Mouse (Mus musculus): ENCODE measurements at regions not wholly inside any gene's neighbourhood (a gene's known extent, or its start where the extent isn't known, plus 50 kb on each side); places are given as distances from the start of the nearest gene placed in this dataset.

DNA sequence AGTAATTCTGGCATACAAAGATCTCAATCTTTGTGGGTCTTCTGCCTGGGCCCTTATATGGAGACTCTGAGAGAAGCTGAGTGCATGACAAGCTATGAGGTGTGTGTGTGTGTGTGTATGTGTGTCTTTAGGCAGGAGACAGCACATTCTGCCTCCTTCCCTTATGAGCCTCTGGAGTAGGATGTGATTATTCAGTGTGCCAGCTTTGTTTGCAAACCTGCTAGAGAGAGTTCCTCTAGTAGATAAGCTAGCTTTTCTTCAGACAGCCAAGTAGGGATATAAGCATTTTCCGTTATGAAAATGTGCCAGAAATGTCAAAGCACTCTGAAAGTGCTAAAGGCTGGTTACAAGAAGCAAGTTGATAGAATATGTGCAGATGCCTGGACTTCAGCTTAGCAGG, 270.9 kb upstream of the Mmadhc start:
- ATAC-seq (ENCODE audit: poor library complexity, severe bottlenecking): no peak

GRCm38 (mm10) chr2:50554031-50554430, 257.4 kb upstream of the Mmadhc start:
- ATAC-seq (ENCODE audit: poor library complexity, severe bottlenecking): no peak

GRCm38 (mm10) chr2:50552437-50552836, 255.8 kb upstream of the Mmadhc start:
- ATAC-seq (ENCODE audit: poor library complexity, severe bottlenecking): peak; percentile 98

- no peak for ATAC-seq (ENCODE audit: poor library complexity, severe bottlenecking)
Measured at GRCm38 (mm10) chr2:50549871-50550270, 253.3 kb upstream of the Mmadhc start.

DNA sequence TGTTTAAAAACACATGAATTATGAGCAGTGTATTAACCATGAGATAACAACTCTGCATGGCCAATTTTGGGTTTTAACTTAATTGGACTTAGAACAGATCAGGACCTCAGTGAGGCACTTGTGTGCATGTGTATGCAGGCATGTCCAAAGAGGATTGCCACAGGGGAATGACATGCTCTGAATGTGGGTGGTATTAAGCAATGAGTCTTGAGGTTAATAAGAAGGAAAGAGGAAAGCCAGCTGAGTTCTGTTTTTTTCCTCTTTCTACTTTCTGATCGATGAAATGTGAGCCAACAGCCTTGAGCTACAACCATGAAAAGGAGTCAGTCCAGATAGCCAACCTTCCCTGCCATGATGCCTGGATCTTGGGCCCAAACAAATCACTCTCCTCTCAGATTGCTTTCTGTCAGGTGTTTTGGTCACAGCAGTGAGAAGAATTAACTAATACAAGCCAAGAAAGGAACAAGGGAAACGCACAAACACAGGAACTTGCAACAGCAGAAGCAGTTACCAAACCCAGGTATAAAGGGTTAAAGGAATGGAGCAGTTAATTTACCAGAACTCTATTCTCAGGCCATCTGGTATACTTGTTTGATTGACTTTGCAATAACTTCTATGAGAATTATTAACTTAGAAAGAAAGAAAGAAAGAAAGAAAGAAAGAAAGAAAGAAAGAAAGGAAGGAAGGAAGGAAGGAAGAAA, 243.3 kb upstream of the Mmadhc start:
- ATAC-seq (ENCODE audit: poor library complexity, severe bottlenecking): peak; percentile 99

DNA sequence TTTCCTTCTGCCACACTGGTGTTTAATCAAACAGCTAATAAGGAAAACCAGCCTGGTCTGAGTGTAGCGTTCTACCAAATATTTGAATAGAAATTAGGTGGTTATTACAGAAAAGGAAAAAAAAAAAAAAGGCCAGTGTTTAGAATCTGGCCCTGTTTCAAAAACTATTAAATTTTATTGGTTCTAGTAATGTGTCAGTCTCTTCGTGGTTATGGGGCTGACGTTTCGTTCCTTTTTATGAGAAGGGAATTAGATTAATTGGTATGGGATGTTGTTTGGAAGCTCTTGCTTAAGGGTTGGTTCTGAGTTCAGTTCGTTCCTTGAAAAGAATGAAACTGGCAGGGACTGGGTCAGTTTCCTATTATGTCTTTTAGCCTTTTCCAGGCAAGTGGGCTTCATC, 241.5 kb upstream of the Mmadhc start:
- no peak for ATAC-seq (ENCODE audit: poor library complexity, severe bottlenecking)

GRCm38 (mm10) chr2:50535085-50535878, 238.7 kb upstream of the Mmadhc start:
- ATAC-seq (ENCODE audit: poor library complexity, severe bottlenecking): no peak

DNA sequence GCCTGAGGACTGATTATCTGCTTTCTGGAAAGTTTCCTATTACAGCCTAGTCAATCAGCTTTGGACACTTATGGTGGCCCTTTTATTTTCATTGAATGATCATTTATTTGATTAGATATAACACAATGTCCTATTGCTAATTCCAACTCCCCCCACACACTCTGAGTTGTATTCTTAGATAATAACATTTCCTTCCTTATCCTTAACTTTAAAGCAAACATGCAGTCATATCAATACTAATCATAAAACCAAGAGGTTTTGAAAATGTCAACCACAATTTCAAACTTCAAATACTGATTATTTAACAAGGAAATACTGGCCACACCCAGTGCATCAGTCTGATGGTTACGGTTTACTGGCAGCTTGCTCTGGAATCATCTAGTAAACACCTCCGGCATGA, 237.1 kb upstream of the Mmadhc start:
- ATAC-seq (ENCODE audit: poor library complexity, severe bottlenecking): no peak

- ATAC-seq (ENCODE audit: poor library complexity, severe bottlenecking): no peak
Measured at GRCm38 (mm10) chr2:50527425-50527824, 230.8 kb upstream of the Mmadhc start.

DNA sequence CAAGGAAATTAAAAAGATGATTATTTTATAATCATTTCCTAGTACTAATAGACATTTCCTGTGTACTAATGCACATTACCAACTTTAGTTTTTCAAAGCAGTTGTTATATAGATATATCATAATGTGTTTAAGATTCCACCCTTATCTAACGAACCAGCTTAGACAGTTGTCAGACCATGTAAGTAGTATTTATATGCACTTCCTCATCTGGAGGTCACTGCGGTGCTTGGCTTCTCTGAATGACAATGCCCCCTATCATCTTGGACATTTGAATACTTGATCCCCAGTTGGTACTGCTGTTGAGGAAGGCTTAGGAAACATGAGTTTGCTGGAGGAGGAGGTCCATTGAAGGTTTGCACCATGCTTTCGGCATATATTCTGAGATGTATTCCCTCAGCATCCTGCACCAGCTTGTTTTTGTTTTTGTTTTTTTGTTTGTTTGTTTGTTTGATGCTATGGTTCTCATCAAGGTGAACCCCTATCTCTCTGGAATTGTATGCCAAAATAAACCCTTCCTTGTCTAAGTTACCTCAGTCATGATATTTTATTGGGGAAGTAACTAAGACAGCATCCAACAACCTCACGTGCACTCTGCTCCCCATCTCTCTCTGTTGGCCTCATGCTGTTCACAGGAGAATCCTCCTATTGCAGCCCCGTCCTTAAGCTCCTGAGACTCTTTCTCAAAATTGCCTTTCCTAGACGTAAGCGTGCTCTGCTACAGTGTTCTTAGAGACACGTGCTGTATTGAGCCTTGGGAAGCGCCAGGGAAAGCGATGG, 228.4 kb upstream of the Mmadhc start:
- no peak for ATAC-seq (ENCODE audit: poor library complexity, severe bottlenecking)

- no peak for ATAC-seq (ENCODE audit: poor library complexity, severe bottlenecking)
Measured at GRCm38 (mm10) chr2:50520169-50520568, 223.6 kb upstream of the Mmadhc start.

GRCm38 (mm10) chr2:50519129-50519504, 222.5 kb upstream of the Mmadhc start:
- peak; percentile 82 for ATAC-seq (ENCODE audit: poor library complexity, severe bottlenecking)

GRCm38 (mm10) chr2:50518371-50519128, 221.9 kb upstream of the Mmadhc start:
- peak; percentile 95 for ATAC-seq (ENCODE audit: poor library complexity, severe bottlenecking)

DNA sequence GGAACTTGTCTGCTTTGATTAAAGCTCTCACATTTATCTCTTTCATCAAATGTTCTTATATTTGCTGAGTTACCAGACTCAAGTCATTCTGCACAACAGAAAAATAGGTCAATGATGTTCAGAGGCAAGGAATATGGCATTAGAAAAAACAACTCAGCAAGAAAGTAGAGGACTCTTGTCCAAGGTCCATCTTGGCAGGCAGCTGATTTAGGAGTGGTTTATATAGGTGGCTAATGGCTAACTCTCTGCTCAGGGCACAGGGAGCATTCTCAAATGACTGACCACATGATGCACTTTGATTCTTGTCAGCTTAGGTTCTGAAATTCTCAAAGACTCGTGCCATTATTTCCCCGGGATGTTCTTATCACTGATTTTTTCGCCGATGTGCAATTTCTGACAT, 216.7 kb upstream of the Mmadhc start:
- ATAC-seq (ENCODE audit: poor library complexity, severe bottlenecking): no peak

GRCm38 (mm10) chr2:50498713-50499112, 202.1 kb upstream of the Mmadhc start:
- ATAC-seq (ENCODE audit: poor library complexity, severe bottlenecking): no peak

DNA sequence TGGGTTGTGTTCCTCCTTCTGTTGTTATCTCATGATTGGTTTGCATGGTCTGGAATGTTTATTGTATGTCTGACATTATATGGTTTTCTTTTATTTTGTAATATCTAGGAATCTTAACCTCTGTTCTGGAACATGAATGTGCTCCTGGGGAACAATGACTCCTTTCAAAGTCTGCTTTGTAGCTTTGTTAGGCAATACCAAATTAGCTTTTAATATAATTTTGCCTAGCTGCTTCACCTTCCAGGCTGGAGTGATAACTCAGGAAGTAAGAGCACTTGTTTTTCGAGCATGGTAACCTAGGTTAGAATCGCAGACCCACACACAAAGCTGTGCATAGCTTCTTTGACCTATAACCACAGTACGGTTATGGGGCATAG, 199.4 kb upstream of the Mmadhc start:
- ATAC-seq (ENCODE audit: poor library complexity, severe bottlenecking): no peak

GRCm38 (mm10) chr2:50495141-50496056, 198.8 kb upstream of the Mmadhc start:
- no peak for ATAC-seq (ENCODE audit: poor library complexity, severe bottlenecking)

GRCm38 (mm10) chr2:50493597-50494335, 197.2 kb upstream of the Mmadhc start:
- no peak for ATAC-seq (ENCODE audit: poor library complexity, severe bottlenecking)

- no peak for ATAC-seq (ENCODE audit: poor library complexity, severe bottlenecking)
Measured at GRCm38 (mm10) chr2:50463799-50464198, 167.2 kb upstream of the Mmadhc start.

Data from megakaryocyte, adult 5-6 weeks (primary cell).